Mouse (Mus musculus): Measurements from ENCODE around the gene Flt3l.

DNA sequence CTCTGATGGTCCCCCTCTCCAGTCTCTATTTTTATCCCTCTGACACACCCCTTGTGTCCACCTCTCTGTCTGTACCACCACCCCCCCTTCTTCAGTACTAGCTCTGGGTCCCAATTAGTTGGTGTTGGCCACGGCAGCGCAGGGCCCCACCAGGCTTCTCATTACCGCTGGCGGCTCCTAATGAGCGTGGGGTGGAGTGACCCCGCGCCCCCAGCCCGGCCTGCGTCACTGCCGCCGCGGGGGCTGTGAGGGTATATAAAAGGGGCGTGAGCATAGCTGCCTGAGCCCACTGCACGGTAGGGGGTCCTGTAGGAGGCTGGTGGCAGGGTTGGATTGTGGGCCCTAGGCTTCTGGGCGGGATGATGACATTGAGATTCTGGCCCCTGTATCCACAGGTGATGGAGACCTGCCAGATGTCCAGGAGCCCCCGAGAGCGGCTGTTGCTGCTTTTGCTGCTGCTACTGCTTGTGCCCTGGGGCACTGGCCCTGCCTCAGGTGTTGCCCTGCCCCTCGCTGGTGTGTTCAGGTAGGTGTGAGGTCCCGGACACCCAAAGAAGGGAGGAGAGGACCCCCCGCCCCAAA, 44.8 kb upstream of the Flt3l start, which contains the start of gene Pth2:
- TF ChIP-seq CTCF (IDR thresholded peaks at IDR 0.05) (no peak), EP300 (IDR thresholded peaks at IDR 0.05; ENCODE audit: insufficient read depth, low read depth, low read length) (no peak)
